Mouse (Mus musculus): ENCODE results near the gene Tjp2.

Tjp2 gene

DNA sequence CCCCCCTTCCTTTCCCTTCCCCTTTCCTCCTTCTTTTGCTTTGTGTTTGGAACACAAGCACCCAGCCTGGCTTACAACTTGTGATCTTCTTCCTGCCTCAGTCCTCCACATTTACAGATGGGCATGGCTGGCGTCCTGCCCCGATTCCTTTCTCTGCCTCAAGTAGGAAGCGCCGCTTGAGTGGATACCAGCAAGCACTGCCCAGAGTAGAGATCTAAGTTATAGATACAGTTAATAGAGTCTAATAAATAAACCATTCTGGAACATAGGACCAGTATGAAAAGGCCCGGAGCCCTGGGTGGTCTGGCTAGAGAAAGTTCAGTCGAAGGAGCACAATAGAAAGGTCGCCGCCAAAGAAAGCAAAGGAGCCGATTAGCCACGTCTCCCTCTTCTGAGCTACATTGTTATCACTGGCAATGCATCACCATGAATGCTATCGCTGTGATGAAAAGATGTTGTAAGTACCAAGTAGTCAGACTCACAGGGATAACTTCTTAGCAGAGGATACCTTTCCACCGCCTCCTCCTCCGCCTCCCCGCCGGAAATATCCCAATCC is 41.1 kb downstream of the Tjp2 start:
- DNase-seq (ENCODE audit: low read depth in 2 of 2, low spot score in 2 of 2): no peak

GRCm38 (mm10) chr19:24180415-24180814 is 44.4 kb downstream of the Tjp2 start:
- DNase-seq (ENCODE audit: low read depth in 2 of 2, low spot score in 2 of 2): no peak

- DNase-seq (ENCODE audit: low read depth in 2 of 2, low spot score in 2 of 2): no peak
These were observed 46.7 kb downstream of the Tjp2 start for GRCm38 (mm10) chr19:24178086-24178485.

GRCm38 (mm10) chr19:24176692-24177091 is 48.1 kb downstream of the Tjp2 start:
- no peak for DNase-seq (ENCODE audit: low read depth in 2 of 2, low spot score in 2 of 2)

DNA sequence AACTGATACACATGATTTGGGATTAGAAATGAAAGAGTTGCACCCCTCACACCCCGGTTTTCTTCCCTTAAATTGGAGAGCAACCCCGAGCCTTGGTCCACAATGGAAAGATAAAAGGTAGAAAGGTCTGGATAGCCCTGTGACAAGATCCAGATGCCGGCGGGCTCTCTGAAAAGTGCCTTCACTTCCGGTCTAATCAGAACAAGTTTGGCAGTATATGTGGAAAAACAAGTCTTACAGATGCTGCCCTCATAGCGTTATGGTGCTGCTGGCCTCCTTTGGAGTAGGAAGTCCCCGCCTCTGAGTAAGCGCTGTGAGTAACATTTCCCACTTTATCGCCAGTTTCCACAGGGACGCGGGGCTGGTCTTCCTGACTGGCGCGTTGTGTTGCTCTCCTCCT is 49.9 kb downstream of the Tjp2 start:
- no peak for DNase-seq (ENCODE audit: low read depth in 2 of 2, low spot score in 2 of 2)

DNA sequence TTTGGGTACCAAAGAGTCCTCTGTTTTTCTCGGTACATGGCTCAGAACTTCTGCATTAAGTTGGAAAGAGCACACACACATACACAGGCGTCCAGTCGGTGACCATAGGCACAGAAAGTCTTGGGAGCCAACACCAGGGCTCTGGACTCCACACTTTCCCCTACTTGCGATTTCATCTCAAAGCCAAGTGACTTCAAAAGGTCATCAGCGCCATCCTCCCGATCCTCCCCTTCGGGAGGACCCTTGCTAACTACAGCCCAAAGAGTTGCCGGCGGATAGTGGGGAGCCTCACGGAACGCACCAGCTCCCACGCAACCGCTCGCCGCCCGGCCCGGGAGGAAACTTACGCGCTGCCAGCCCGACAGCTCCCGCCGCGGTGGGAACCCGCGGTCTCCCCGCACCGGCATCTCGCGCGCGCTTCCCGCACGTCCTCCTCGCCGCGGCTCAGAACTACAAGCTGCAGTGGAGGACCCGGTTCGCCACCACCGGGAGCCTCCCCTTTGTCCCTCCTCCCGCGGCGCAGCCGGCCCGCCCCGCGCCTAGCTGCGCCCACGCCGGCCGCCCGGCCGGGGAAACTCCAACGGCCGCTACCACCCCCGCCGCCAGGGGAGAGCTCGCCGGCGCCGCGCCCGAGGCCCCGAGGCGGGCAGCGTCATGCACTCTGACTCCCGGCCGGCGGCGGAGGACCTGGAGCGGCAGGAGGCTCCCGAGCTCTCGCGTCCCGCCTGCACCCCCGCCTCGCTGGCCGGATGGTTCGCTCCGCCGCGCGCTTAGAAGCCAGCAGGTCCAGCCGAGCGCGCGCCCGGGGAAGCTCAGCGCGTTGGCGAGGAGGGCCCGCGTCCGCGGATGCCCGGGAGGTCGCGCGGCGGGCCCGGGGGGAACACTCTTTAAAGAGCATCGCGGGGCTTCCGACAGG is 51.0 kb downstream of the Tjp2 start:
- DNase-seq (ENCODE audit: low read depth in 2 of 2, low spot score in 2 of 2): no peak

DNA sequence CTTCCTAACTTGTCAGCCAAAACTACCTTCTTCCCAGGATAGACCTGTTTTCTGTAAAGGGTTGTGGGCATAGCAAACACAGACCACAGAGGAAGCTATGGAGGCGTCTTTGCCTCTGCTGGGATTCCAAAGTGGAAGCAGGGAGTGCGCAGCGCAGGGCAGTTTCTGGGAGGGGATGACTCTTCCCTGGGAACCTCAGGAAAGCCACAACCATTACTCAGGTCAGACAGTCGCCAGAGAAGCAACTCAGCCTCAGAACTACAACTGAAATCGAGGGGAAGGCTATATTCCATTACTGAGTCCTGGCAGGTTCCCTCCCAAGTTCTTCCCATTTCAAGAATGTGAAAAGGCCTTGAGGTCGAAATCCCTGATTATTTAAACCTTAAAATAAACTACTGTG is 51.8 kb downstream of the Tjp2 start:
- no peak for DNase-seq (ENCODE audit: low read depth in 2 of 2, low spot score in 2 of 2)

DNA sequence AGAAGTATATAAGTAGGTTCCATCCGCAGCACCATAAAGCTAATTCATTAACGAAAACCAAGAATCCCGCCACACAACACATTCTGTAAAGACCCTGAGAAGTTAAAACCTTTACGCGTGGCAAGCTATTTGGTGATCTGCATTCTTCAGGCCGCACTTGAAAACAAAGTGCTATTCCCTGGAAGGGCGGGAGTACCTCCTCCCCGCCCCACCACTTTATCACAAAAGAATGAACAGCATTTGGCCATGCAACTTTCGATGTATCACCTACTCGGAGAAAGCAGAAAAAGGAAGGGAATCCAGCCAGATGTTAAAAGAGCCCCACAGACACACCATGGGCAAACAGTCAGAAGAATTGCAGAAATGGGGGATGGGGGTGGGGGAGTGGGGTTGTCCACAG is 56.3 kb downstream of the Tjp2 start:
- DNase-seq (ENCODE audit: low read depth in 2 of 2, low spot score in 2 of 2): no peak

DNA sequence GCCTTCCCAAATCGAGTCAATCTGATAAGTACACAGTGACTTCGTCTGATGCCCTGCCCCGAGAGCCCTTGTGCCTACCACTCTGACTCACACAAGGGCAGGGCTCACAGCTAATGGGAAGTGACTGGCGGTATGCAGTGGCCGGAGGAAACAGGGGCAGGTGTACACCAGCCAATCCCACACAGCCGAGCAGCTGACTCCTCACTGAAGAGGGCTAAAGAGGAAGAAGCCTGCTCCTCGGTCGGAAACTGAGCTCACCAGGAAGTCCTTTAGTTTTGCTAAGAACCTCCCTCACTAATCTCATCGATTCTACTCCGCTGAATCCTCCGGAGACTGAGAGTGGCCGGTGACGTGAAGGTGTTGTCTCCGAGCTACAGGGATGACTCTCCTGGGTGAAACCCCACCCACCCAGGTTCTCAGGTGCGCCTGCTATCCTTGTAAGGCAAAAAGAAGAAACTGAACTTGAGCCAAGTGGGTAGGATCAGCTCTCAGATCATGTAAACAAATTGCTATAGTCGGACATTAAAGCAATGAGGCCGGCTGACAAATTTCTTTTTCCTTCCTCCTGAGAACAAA is 58.2 kb downstream of the Tjp2 start:
- no peak for DNase-seq (ENCODE audit: low read depth in 2 of 2, low spot score in 2 of 2)

DNA sequence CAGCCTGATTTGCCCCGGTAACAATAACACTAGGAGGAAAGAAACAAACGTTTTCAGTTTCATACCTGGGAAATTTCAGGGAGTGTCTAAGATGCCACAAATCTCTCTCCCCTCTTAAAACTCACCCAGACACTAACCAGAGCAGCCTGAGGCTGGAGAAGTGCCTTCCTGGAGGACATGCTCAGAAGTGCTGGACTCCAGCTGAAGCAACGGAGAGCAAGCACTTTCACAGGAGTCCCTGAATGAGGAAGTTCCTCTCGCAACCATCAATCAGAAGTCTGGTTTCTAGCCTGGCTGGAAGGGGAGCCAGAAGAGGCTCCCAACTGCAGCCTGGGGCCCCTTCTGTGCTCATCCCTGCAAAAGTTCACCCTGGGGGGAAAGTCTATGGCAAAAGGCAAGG is 60.9 kb downstream of the Tjp2 start:
- no peak for DNase-seq (ENCODE audit: low read depth in 2 of 2, low spot score in 2 of 2)

DNA sequence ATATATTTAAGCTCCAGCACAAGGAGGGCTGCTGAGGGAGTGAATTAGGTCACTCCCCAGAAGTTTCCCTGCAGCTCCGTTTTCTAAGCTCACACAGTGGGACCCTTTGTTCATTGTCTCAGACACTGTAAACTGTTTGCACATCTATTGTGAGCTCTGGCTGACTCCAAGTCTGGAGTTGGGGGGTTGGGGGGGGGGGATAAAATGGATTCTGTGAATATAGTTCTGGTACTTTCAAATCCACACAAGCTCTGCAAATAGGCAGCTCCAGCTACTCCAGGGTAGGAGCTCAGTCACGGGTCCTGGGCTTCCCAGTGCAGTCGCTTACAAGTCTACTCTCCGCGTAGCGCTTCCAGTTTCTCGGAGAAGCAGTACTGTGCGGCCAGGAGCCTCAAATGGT is 64.4 kb downstream of the Tjp2 start:
- no peak for DNase-seq (ENCODE audit: low read depth in 2 of 2, low spot score in 2 of 2)

GRCm38 (mm10) chr19:24159751-24160150 is 65.1 kb downstream of the Tjp2 start:
- no peak for DNase-seq (ENCODE audit: low read depth in 2 of 2, low spot score in 2 of 2)

DNA sequence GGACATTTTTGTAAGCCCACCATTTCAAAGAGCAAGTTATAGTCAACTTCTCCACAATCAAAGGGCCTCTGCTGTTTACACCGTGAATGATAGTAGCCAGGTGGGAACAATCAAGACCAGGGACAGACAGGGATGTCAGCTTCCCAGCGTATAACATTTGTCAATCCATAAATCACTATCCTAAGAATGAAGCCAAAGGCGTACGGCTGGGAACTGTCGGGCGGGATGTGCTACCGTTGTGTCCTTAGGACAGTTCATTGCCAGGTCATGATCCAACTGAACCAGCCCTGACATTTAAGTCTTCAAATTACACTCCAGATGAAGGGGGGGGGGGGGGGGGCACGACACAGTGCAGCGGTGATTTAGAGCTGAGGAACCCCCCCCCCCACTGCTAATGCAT is 65.5 kb downstream of the Tjp2 start:
- DNase-seq (ENCODE audit: low read depth in 2 of 2, low spot score in 2 of 2): no peak

GRCm38 (mm10) chr19:24156067-24156455 is 68.8 kb downstream of the Tjp2 start:
- no peak for DNase-seq (ENCODE audit: low read depth in 2 of 2, low spot score in 2 of 2)

DNA sequence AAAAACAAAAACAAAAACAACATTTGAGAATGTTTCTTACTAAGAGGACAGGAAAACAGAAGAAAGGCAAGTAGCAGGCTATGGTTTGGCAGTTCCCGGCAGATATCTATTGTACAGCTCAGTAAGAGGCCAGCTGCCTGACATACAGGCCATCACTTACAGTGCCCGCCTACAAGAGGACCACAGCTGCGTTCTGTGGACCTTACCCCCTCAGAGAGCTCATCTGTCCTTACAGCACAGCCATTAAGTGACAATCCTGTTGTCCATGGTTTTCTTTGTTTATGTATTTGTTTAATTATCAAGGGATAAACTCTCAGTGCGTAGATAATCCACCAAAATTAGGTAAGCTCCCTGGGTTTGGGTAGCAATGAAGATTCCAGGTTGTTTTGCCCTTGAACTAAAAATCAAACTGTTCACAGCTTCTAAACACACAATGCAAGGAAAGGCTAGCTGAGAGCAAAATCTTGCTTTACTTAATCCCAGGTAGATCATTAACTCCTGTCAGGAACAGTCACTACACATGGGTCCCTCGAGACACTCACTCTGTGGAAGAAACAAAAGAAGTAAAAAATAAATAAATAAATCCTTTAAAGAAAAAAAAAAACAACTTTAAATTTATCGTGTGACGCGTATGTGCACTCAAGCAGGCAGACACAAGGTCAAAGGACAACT is 69.3 kb downstream of the Tjp2 start:
- no peak for DNase-seq (ENCODE audit: low read depth in 2 of 2, low spot score in 2 of 2)

GRCm38 (mm10) chr19:24153266-24154023 is 71.4 kb downstream of the Tjp2 start:
- peak in 1 of 2 experiments; percentile 8 for DNase-seq (ENCODE audit: low read depth in 2 of 2, low spot score in 2 of 2)

GRCm38 (mm10) chr19:24144009-24144408 is 80.8 kb downstream of the Tjp2 start:
- no peak for DNase-seq (ENCODE audit: low read depth in 2 of 2, low spot score in 2 of 2)

DNA sequence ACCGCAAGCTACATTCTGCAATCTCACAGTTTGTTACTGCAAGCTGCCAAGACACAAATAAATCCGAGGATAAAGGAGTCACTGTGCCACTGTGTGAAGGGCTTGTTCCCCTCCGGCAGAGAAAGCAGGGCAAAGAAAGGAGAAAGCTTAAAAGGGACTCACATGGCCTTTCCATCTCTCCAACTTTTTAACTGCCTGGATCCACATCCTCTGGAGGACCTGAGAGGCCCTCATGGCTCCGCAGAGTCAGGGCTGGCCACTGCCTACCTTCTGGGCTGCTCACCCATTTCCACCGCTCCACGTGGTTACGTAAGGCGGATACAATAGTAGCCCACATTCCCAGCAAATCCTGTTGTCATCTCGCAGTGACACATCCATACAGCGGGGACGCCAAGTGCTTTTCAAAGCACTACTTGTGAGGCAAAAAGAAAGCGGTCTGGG is 82.2 kb downstream of the Tjp2 start:
- no peak for DNase-seq (ENCODE audit: low read depth in 2 of 2, low spot score in 2 of 2)

GRCm38 (mm10) chr19:24140298-24140697 is 84.5 kb downstream of the Tjp2 start:
- DNase-seq (ENCODE audit: low read depth in 2 of 2, low spot score in 2 of 2): no peak

GRCm38 (mm10) chr19:24137392-24137791 is 87.4 kb downstream of the Tjp2 start:
- DNase-seq (ENCODE audit: low read depth in 2 of 2, low spot score in 2 of 2): no peak

- no peak for DNase-seq (ENCODE audit: low read depth in 2 of 2, low spot score in 2 of 2)
These were observed 89.8 kb downstream of the Tjp2 start for GRCm38 (mm10) chr19:24134991-24135390.

All from CD8-positive naive resting alpha-beta T cell, adult 2 months (primary cell).